Mouse (Mus musculus): ENCODE measurements around the gene Meiob.

- TF ChIP-seq CTCF (IDR thresholded peaks at IDR 0.05; ENCODE audit: low read depth) (no peak), EP300 (optimal IDR thresholded peaks at IDR 0.05) (no peak)
Observed at GRCm38 (mm10) chr17:24851381-24852125, 47.5 kb downstream of the Meiob start.
